Mouse (Mus musculus) liver, embryonic 14.5 days (tissue): ENCODE measurements around the gene Saxo2. TPM values are rescaled to one million over a fixed set of nuclear protein-coding genes. Genes with fewer than 3 reads are reported as not detected.

Source experiments
- ATAC-seq: fragments of 200-750 bp; cut with Nextera tagmentation; 2 replicates; pipeline ENCODE4 v1.8.0; 2017; ENCODE audit warnings: moderate number of reproducible peaks, mild to moderate bottlenecking, moderate library complexity; ENCODE audit not compliant: insufficient read depth
- DNase-seq, 3 experiments: peaks; one replicate each; pipeline ENCODE4 v3.0.0-alpha.2; 2012 to 2013; ENCODE audit warnings: low read depth in 3 of 3, low spot score in 3 of 3
- H3K27ac ChIP-seq: fragments of 300-500 bp; sonication (generic); 2 replicates; pipeline ENCODE4 v1.5.1; 2014; ENCODE audit warnings: moderate library complexity, mild to moderate bottlenecking, control low read depth, inconsistent platforms
- H3K27me3 ChIP-seq: fragments of 300-500 bp; sonication (generic); 2 replicates; pipeline ENCODE4 v1.6.1; 2014; ENCODE audit warnings: mild to moderate bottlenecking, low read length, moderate library complexity; ENCODE audit not compliant: control insufficient read depth, insufficient read depth
- H3K36me3 ChIP-seq: fragments of 300-500 bp; sonication (generic); replicated peaks from 2 replicates; pipeline ENCODE4 v1.6.1; 2014; ENCODE audit warnings: low read depth; ENCODE audit not compliant: control insufficient read depth, insufficient read depth
- H3K4me1 ChIP-seq, 2 experiments: fragments of 200-500 bp in 1 of 2; fragments of 300-500 bp in 1 of 2; sonication (generic) in 1 of 2; replicated peaks; 2 replicates each; pipeline ENCODE4 v1.6.1; 2012 to 2014; ENCODE audit warnings: antibody characterized with exemption in 1 of 2, inconsistent platforms in 1 of 2, low read length in 1 of 2; ENCODE audit not compliant: control insufficient read depth in 2 of 2, insufficient read depth in 2 of 2
- H3K4me2 ChIP-seq: fragments of 300-500 bp; sonication (generic); 2 replicates; pipeline ENCODE4 v1.6.1; 2014; ENCODE audit warnings: low read depth, mild to moderate bottlenecking, control low read depth, moderate library complexity
- H3K4me3 ChIP-seq, 2 experiments: fragments of 200-500 bp in 1 of 2; fragments of 300-500 bp in 1 of 2; sonication (generic) in 1 of 2; 2 replicates each; pipeline ENCODE4 v1.5.1; 2012 to 2014; ENCODE audit warnings: low read depth in 2 of 2, low read length in 2 of 2, mild to moderate bottlenecking in 2 of 2, control low read depth in 1 of 2, inconsistent platforms in 1 of 2, moderate library complexity in 1 of 2; ENCODE audit not compliant: insufficient read depth in 1 of 2
- H3K9ac ChIP-seq: fragments of 300-500 bp; sonication (generic); replicated peaks from 2 replicates; pipeline ENCODE4 v1.6.1; 2014; ENCODE audit warnings: mild to moderate bottlenecking, control low read depth, moderate library complexity
- H3K9me3 ChIP-seq: fragments of 300-500 bp; sonication (generic); 2 replicates; pipeline ENCODE4 v1.6.1; 2016; ENCODE audit warnings: low read length, mixed read lengths; ENCODE audit not compliant: control insufficient read depth
- CTCF ChIP-seq: IDR thresholded peaks from 2 replicates; pipeline ENCODE4 v1.5.1; 2016; ENCODE audit warnings: antibody characterized with exemption, low read depth, control low read depth
- EP300 ChIP-seq: IDR thresholded peaks from 2 replicates; pipeline ENCODE4 v1.6.1; 2016; ENCODE audit warnings: antibody characterized with exemption, low read depth
- WGBS: fragments of 180-500 bp; shearing (Covaris S2); extraction: QIAGEN DNeasy Blood & Tissue Kit; methylation state at CpG from one replicate; pipeline ENCODE4 v1.1.7; 2014; ENCODE audit not compliant: insufficient replicate concordance; 5-methylcytosine and 5-hydroxymethylcytosine counted together
- polyA plus RNA-seq, 2 experiments: library from polyadenylated mRNA; depleted of rRNA in 1 of 2; stranded (reverse) in 1 of 2; unstranded in 1 of 2; fragments of >200 nt; fragmentation: Nextera tagmentation in 1 of 2; extraction: Ambion mirVana in 1 of 2; gene quantifications; 2 replicates each; pipeline versions ENCODE4 v1.2.1 to v1.2.3; 2012 to 2014

Saxo2 gene
- polyA plus RNA-seq, 2 experiments: 0.22 to 0.52 TPM

DNA sequence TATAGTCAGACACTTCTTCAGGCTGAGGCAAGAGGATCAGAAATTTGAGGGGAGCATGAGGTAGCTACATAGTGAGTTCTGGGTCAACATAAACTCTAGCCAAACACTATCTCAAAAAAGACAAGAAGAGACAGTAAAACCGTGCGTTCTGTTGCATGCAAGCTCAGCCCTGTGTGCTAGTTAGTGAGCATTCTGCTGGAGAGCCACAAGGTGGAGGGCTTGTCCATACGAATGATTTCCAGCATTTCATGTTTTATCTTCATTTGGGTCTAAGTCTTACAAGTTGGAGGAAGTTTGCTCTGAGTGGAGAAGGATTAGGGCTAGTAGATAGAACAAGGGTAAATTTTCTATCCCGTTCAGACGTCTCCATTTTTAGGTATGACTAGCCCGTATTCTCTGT lies 28.5 kb upstream of the Saxo2 start:
- no peaks in the 10 kb centered on the region for H3K4me1 ChIP-seq
- no peak overlapping the region for H3K4me2 ChIP-seq
- H3K9me3 ChIP-seq: no peaks in the 10 kb centered on the region
- DNase-seq: no peak
- no peak overlapping the region for H3K4me3 ChIP-seq
- no peak overlapping the region for H3K9ac ChIP-seq
- WGBS: 70% methylated on average over 6 of the region's 6 CpGs
- no peak for TF ChIP-seq EP300
- peak; percentile 23; the same call in 1 of the 2 replicates for TF ChIP-seq CTCF
- no peak overlapping the region for H3K27ac ChIP-seq
- no peak for ATAC-seq
- H3K27me3 ChIP-seq: no peaks in the 10 kb centered on the region
- H3K36me3 ChIP-seq: peaks cover 3% of the 10 kb centered on the region; the same call in 1 of the 2 replicates

DNA sequence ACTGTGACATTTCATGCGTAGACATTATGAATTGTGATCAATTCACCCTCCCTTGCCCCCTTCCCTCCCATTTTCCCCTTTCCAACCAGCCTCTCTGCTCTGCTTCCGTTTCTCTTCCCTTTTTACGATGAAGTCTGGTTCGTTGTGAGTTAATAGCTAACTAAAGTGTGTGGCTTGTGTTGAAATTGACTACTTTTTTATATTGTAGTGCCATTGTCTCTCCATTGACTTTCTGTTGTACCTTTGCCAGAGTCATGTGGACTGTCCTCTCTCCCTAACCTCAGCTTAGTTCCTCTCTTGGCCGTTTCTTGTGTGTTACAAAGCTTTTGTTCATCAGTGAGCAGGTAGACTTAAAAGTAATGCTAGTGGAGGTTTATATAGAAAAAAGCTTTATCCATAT lies 27.7 kb upstream of the Saxo2 start:
- no peak overlapping the region for H3K4me3 ChIP-seq
- 72% methylated on average over 5 of the region's 5 CpGs for WGBS
- TF ChIP-seq CTCF (no peak), EP300 (no peak)

DNA sequence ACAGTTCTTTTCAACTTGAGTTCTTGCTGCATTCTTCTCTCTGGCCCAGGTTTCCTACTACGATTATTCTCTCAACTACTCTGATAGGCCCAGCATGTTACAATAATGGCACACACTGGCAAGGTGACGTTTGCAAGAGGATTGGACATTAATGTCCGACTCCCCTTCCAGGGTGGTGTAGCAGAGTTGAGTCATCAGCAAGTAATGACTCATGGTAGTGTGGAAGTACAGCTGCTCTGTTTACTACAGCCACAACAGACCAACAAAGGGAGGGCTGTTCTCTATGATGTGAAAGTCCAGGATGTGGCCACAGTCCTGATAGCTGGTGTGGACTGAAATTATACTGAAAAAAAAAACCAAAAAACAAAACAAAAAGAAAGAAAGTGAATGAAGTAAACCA lies 16.3 kb upstream of the Saxo2 start:
- Histone ChIP-seq H3K27ac (no peak overlapping the region), H3K9ac (no peak overlapping the region), H3K9me3 (no peaks in the 10 kb centered on the region), H3K27me3 (no peaks in the 10 kb centered on the region), H3K36me3 (peaks cover 2% of the 10 kb centered on the region; the same call in 1 of the 2 replicates), H3K4me2 (no peak overlapping the region), H3K4me3 (no peak overlapping the region), H3K4me1 (no peaks in the 10 kb centered on the region)
- no peak for TF ChIP-seq EP300
- TF ChIP-seq CTCF: no peak
- WGBS: 75% methylated on average over 3 of the region's 3 CpGs
- DNase-seq (no peak), ATAC-seq (no peak)

More for the DNA sequence above, 27.7 kb upstream of the Saxo2 start:
- no peaks in the 10 kb centered on the region for H3K27me3 ChIP-seq
- H3K9me3 ChIP-seq: no peaks in the 10 kb centered on the region
- H3K4me2 ChIP-seq: no peak overlapping the region
- no peak overlapping the region for H3K9ac ChIP-seq
- no peak for ATAC-seq
- no peak overlapping the region for H3K27ac ChIP-seq
- no peaks in the 10 kb centered on the region for H3K4me1 ChIP-seq
- DNase-seq: no peak
- H3K36me3 ChIP-seq: peaks cover 3% of the 10 kb centered on the region; the same call in 1 of the 2 replicates

DNA sequence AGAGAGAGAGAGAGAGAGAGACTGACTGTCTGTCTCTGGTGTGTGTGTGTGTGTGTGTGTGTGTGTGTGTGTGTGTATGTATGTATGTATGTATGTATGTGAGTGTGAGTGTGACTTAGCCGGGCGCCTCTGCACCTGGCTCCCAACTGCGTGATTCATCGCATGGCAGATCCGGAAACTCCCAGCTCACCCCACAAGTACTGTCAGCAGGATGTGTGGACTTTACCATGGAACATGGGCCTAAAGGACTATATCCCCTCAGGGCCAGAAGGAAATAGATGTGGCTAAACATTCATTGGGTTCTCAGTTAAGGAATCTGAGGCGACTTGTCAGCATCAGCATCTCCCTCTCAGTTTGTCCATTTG lies 735 bp upstream of the Saxo2 start:
- WGBS: 11% methylated on average over 6 of the region's 6 CpGs
- Histone ChIP-seq H3K4me1 (peaks cover 0 to 5% of the 10 kb centered on the region in 2 experiments; a peak in 2 of 4 replicates), H3K9me3 (no peaks in the 10 kb centered on the region), H3K27me3 (no peaks in the 10 kb centered on the region), H3K27ac (no peak overlapping the region), H3K9ac (peak overlapping the region; percentile 69), H3K4me2 (peak overlapping the region; percentile 77), H3K4me3 (peak overlapping the region; percentile 75 to 91), H3K36me3 (no peaks in the 10 kb centered on the region; the same call in 1 of the 2 replicates)
- DNase-seq: peak in 1 of 3 experiments; percentile 13
- TF ChIP-seq EP300 (no peak), CTCF (no peak)
- no peak for ATAC-seq

DNA sequence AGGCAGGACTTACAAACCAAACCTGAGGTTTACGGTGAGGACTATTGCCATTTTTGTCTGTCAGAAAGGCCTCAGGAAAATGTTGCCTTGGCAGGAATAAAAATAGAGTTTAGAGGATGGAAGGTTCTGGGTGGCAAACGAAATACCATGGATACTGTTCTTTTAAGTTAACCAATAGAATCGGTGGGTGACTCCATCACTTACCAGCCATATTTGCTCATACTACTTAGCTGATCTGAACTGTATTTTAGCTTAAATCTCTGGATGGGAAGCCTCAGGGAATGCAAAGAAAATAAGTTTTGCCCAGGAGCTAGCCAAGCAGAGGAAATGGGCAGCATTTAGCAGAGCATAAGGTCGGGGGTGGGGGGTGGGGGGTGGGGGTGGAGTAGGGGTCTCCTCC lies 419 bp downstream of the Saxo2 start:
- ATAC-seq (no peak; the same call in 1 of the 2 replicates), DNase-seq (no peak)
- Histone ChIP-seq H3K4me1 (peaks cover 0 to 5% of the 10 kb centered on the region in 2 experiments; a peak in 2 of 4 replicates), H3K27ac (no peak overlapping the region), H3K9ac (peak overlapping the region; percentile 69), H3K9me3 (no peaks in the 10 kb centered on the region), H3K4me2 (peak overlapping the region; percentile 77), H3K4me3 (peak overlapping the region; percentile 75 to 91), H3K36me3 (no peaks in the 10 kb centered on the region; the same call in 1 of the 2 replicates), H3K27me3 (no peaks in the 10 kb centered on the region)
- no peak for TF ChIP-seq EP300
- no peak for TF ChIP-seq CTCF
- WGBS: 32% methylated on average over 4 of the region's 4 CpGs
